Mouse (Mus musculus): ENCODE data around the gene Dnajc16.

Dnajc16 gene

GRCm38 (mm10) chr4:141790524-141790990 lies at the start of gene Dnajc16:
Dnajc16 (minus strand) TSS chr4:141790931.
- DNase-seq (ENCODE audit: inconsistent age in 2 of 2, low spot score in 1 of 2): peak; percentile 98

GRCm38 (mm10) chr4:141834536-141835095 lies 43.9 kb upstream of the Dnajc16 start:
- no peak for DNase-seq (ENCODE audit: inconsistent age in 2 of 2, low spot score in 1 of 2)

- DNase-seq (ENCODE audit: inconsistent age in 2 of 2, low spot score in 1 of 2): no peak
These were observed 43.2 kb upstream of the Dnajc16 start for GRCm38 (mm10) chr4:141833911-141834310.

- DNase-seq (ENCODE audit: inconsistent age in 2 of 2, low spot score in 1 of 2): no peak
These were observed 40.6 kb upstream of the Dnajc16 start for GRCm38 (mm10) chr4:141831361-141831760.

- no peak for DNase-seq (ENCODE audit: inconsistent age in 2 of 2, low spot score in 1 of 2)
These were observed 39.6 kb upstream of the Dnajc16 start for GRCm38 (mm10) chr4:141830381-141830780.

GRCm38 (mm10) chr4:141828177-141828576 lies 37.4 kb upstream of the Dnajc16 start:
- peak in 1 of 2 experiments; percentile 47 for DNase-seq (ENCODE audit: inconsistent age in 2 of 2, low spot score in 1 of 2)

- DNase-seq (ENCODE audit: inconsistent age in 2 of 2, low spot score in 1 of 2): peak; percentile 53 to 72
These were observed 36.7 kb upstream of the Dnajc16 start for GRCm38 (mm10) chr4:141827401-141827800.

GRCm38 (mm10) chr4:141826060-141826459 lies 35.3 kb upstream of the Dnajc16 start, which contains the start of gene Cela2a:
Cela2a (minus strand) TSS chr4:141826160.
- no peak for DNase-seq (ENCODE audit: inconsistent age in 2 of 2, low spot score in 1 of 2)

GRCm38 (mm10) chr4:141822979-141823378 lies 32.2 kb upstream of the Dnajc16 start:
- DNase-seq (ENCODE audit: inconsistent age in 2 of 2, low spot score in 1 of 2): no peak

- DNase-seq (ENCODE audit: inconsistent age in 2 of 2, low spot score in 1 of 2): no peak
These were observed 31.4 kb upstream of the Dnajc16 start for GRCm38 (mm10) chr4:141822089-141822488.

- DNase-seq (ENCODE audit: inconsistent age in 2 of 2, low spot score in 1 of 2): peak in 1 of 2 experiments; percentile 61
These were observed 30.4 kb upstream of the Dnajc16 start for GRCm38 (mm10) chr4:141821178-141821577.

GRCm38 (mm10) chr4:141819316-141819715 lies 28.6 kb upstream of the Dnajc16 start:
- no peak for DNase-seq (ENCODE audit: inconsistent age in 2 of 2, low spot score in 1 of 2)

GRCm38 (mm10) chr4:141818861-141819260 lies 28.1 kb upstream of the Dnajc16 start:
- no peak for DNase-seq (ENCODE audit: inconsistent age in 2 of 2, low spot score in 1 of 2)

- no peak for DNase-seq (ENCODE audit: inconsistent age in 2 of 2, low spot score in 1 of 2)
These were observed 27.0 kb upstream of the Dnajc16 start for GRCm38 (mm10) chr4:141817706-141818105.

- DNase-seq (ENCODE audit: inconsistent age in 2 of 2, low spot score in 1 of 2): no peak
These were observed 26.3 kb upstream of the Dnajc16 start for GRCm38 (mm10) chr4:141816776-141817655.

- no peak for DNase-seq (ENCODE audit: inconsistent age in 2 of 2, low spot score in 1 of 2)
These were observed 25.5 kb upstream of the Dnajc16 start for GRCm38 (mm10) chr4:141816267-141816666.

- no peak for DNase-seq (ENCODE audit: inconsistent age in 2 of 2, low spot score in 1 of 2)
These were observed 20.6 kb upstream of the Dnajc16 start for GRCm38 (mm10) chr4:141811375-141811774.

- DNase-seq (ENCODE audit: inconsistent age in 2 of 2, low spot score in 1 of 2): no peak
These were observed 20.2 kb upstream of the Dnajc16 start for GRCm38 (mm10) chr4:141810975-141811374.

- DNase-seq (ENCODE audit: inconsistent age in 2 of 2, low spot score in 1 of 2): peak in 1 of 2 experiments; percentile 64
These were observed 19.2 kb upstream of the Dnajc16 start for GRCm38 (mm10) chr4:141809850-141810464.

- DNase-seq (ENCODE audit: inconsistent age in 2 of 2, low spot score in 1 of 2): no peak
These were observed 15.2 kb upstream of the Dnajc16 start for GRCm38 (mm10) chr4:141805886-141806285.

- no peak for DNase-seq (ENCODE audit: inconsistent age in 2 of 2, low spot score in 1 of 2)
These were observed 13.4 kb upstream of the Dnajc16 start for GRCm38 (mm10) chr4:141804105-141804504.

- DNase-seq (ENCODE audit: inconsistent age in 2 of 2, low spot score in 1 of 2): no peak
These were observed 6.8 kb upstream of the Dnajc16 start for GRCm38 (mm10) chr4:141797545-141797944.

Data from adrenal gland, adult (tissue).